Mouse (Mus musculus): ENCODE data around the gene Uevld. TPM values are rescaled to one million over a fixed set of nuclear protein-coding genes. Genes with fewer than 3 reads are reported as not detected.

The Uevld gene
- polyA plus RNA-seq (2014; fragmentation: Illumina TruSeq; extraction: RNeasy Lipid Tissue Mini Kit (QIAGEN cat#74804); ENCODE audit: low read depth, low replicate concordance), result 34.7 TPM

DNA sequence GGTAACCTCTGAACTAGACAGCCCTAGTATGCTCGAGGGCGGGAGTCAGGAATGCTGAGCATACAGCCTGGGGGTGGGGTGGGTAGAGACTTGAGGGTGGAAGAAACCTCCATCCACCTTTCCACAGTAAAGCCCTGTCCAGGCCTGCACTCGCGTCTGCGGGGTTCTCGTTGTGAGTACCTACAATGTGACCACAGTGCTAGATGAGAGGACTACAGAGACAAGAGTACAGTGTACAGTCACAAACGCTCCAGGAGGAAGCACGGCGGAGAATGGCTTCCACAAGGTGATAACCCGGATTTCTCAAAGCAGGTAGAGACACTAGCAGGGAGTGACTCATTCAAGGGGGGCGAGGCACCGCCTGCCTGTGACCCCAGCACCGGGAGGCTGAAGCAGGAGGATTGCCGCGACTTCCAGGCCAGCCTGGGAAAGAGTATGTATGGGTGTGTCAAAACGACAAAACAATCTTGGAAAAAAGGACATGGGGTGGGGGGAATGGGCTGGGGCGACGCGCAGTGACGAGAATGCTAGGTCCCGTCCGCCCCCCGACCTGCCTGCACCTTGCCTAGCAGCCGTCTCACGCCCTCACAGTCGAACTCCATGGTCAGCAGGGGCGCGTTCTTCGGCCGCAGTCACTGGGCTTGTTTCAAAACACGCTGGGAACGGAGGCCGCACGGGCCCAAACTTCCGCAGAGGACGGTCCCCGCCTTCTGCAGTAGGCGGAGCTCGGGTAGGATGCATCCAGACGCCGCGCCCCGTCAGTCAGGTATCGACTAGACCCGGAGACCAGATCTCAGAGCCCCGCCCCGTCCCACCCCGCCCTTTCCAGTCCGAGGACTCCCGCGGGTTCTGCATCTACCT, at the start of gene Uevld:
Uevld (minus strand) TSS at position 697 of the 861 bp plus-strand sequence.

DNA sequence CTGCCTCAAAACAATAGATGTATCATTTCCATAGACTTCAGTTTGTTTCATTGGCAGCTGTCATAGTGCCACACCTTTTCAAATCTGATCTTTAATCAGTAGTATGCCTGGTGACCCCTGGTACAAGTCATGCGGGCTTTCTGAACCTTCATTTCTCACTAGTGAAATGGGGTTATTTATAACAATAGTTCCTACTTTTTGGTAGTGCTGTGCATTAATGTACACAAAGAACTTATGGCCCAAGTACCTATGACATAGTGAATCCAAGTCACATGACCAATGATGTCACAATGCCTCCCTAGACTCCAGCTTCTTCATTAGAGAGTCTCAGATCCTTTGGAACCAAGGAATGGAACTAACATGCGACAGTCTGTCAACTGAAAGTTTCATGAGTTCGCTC, 25.0 kb upstream of the Uevld start, which contains the start of gene Gm9999:
Gm9999 (plus strand) TSS at position 301 of the 400 bp plus-strand sequence.

DNA sequence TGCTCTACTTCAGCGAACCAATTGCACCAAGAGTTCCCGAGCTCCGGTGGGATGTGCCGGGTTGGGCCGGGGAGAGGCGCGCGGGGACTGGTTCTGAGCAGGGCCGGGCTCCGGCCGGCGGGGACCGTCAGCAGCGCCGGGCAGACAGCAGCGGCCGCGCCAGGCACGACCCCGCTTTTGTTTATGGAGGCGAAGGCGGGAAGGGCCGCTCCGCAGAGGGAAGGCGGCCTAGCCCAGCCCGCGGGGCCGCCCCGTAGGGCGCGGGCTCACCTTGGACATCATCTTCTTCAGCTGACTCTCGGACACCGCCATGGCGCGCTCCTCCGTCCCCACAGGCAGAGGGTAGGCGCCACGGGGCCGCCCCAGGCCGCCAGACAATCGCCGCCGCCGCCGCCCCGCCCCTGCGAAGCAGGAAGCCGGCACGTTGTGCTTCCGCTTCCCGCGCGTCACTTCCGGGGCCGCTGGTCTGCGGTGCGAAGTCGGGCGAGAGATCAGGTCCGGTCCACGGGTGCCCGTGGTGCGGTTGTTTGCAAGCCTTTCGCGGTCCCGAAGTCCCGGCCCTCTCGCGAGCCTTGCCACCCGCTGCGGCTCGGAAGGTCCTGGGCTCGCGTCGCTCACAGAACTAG, 38.7 kb downstream of the Uevld start, which contains the start of gene Tsg101:
Tsg101 (minus strand) TSS at position 419 of the 626 bp plus-strand sequence.

Other genes starting within 250 kb of the Uevld start
- 5.3 TPM for gene Saal1, start 247.8 kb downstream of the Uevld start, polyA plus RNA-seq (2014; fragmentation: Illumina TruSeq; extraction: RNeasy Lipid Tissue Mini Kit (QIAGEN cat#74804); ENCODE audit: low read depth, low replicate concordance)
- gene Saa3, start 242.8 kb downstream of the Uevld start, polyA plus RNA-seq (2014; fragmentation: Illumina TruSeq; extraction: RNeasy Lipid Tissue Mini Kit (QIAGEN cat#74804); ENCODE audit: low read depth, low replicate concordance), result not detected
- not detected for gene Saa4, start 225.9 kb downstream of the Uevld start, polyA plus RNA-seq (2014; fragmentation: Illumina TruSeq; extraction: RNeasy Lipid Tissue Mini Kit (QIAGEN cat#74804); ENCODE audit: low read depth, low replicate concordance)
- gene Saa1, start 215.5 kb downstream of the Uevld start, polyA plus RNA-seq (2014; fragmentation: Illumina TruSeq; extraction: RNeasy Lipid Tissue Mini Kit (QIAGEN cat#74804); ENCODE audit: low read depth, low replicate concordance), result not detected
- not detected for gene Saa2, start 206.7 kb downstream of the Uevld start, polyA plus RNA-seq (2014; fragmentation: Illumina TruSeq; extraction: RNeasy Lipid Tissue Mini Kit (QIAGEN cat#74804); ENCODE audit: low read depth, low replicate concordance)
- 26.5 TPM for gene Hps5, start 162.5 kb downstream of the Uevld start, polyA plus RNA-seq (2014; fragmentation: Illumina TruSeq; extraction: RNeasy Lipid Tissue Mini Kit (QIAGEN cat#74804); ENCODE audit: low read depth, low replicate concordance)
- gene Gtf2h1, start 162.4 kb downstream of the Uevld start, polyA plus RNA-seq (2014; fragmentation: Illumina TruSeq; extraction: RNeasy Lipid Tissue Mini Kit (QIAGEN cat#74804); ENCODE audit: low read depth, low replicate concordance), result 89.9 TPM
- gene Ldha, start 117.1 kb downstream of the Uevld start, polyA plus RNA-seq (2014; fragmentation: Illumina TruSeq; extraction: RNeasy Lipid Tissue Mini Kit (QIAGEN cat#74804); ENCODE audit: low read depth, low replicate concordance), result 91.6 TPM
- not detected for gene Ldhc, start 97.3 kb downstream of the Uevld start, polyA plus RNA-seq (2014; fragmentation: Illumina TruSeq; extraction: RNeasy Lipid Tissue Mini Kit (QIAGEN cat#74804); ENCODE audit: low read depth, low replicate concordance)
- gene Tsg101, start 38.6 kb downstream of the Uevld start, polyA plus RNA-seq (2014; fragmentation: Illumina TruSeq; extraction: RNeasy Lipid Tissue Mini Kit (QIAGEN cat#74804); ENCODE audit: low read depth, low replicate concordance), result 405 TPM
- gene Gm9999, start 25.1 kb upstream of the Uevld start, polyA plus RNA-seq (2014; fragmentation: Illumina TruSeq; extraction: RNeasy Lipid Tissue Mini Kit (QIAGEN cat#74804); ENCODE audit: low read depth, low replicate concordance), result not detected
- 45.6 TPM for gene Spty2d1, start 49.9 kb upstream of the Uevld start, polyA plus RNA-seq (2014; fragmentation: Illumina TruSeq; extraction: RNeasy Lipid Tissue Mini Kit (QIAGEN cat#74804); ENCODE audit: low read depth, low replicate concordance)
- gene Tmem86a, start 92.1 kb upstream of the Uevld start, polyA plus RNA-seq (2014; fragmentation: Illumina TruSeq; extraction: RNeasy Lipid Tissue Mini Kit (QIAGEN cat#74804); ENCODE audit: low read depth, low replicate concordance), result 2.6 TPM
- not detected for gene Ptpn5, start 175.2 kb upstream of the Uevld start, polyA plus RNA-seq (2014; fragmentation: Illumina TruSeq; extraction: RNeasy Lipid Tissue Mini Kit (QIAGEN cat#74804); ENCODE audit: low read depth, low replicate concordance)
- gene Mrgpra6, start 246.4 kb upstream of the Uevld start, polyA plus RNA-seq (2014; fragmentation: Illumina TruSeq; extraction: RNeasy Lipid Tissue Mini Kit (QIAGEN cat#74804); ENCODE audit: low read depth, low replicate concordance), result not detected

All from adrenal gland, adult 10 weeks (tissue).